Mouse (Mus musculus) adrenal gland, postnatal 10 days (tissue): ENCODE measurements around the gene Tpp1. TPM values are rescaled to one million over a fixed set of nuclear protein-coding genes. Genes with fewer than 3 reads are reported as not detected.
"Not testable (repeated sequence)": the region's sequence is repeated elsewhere in the genome, so short reads cannot be mapped to it uniquely, and the experiment has no call there.

Source experiments
- DNase-seq: peaks from one replicate; pipeline ENCODE4 v3.0.0; 2021; ENCODE audit warnings: mixed read lengths
- total RNA-seq, 2 experiments: library from RNA; stranded (reverse); gene quantifications; 2 replicates each; pipeline ENCODE4 v1.2.3; 2021

Gene Tpp1
- total RNA-seq, 2 experiments from 2014 or later, result 65.5 to 68.8 TPM

DNA sequence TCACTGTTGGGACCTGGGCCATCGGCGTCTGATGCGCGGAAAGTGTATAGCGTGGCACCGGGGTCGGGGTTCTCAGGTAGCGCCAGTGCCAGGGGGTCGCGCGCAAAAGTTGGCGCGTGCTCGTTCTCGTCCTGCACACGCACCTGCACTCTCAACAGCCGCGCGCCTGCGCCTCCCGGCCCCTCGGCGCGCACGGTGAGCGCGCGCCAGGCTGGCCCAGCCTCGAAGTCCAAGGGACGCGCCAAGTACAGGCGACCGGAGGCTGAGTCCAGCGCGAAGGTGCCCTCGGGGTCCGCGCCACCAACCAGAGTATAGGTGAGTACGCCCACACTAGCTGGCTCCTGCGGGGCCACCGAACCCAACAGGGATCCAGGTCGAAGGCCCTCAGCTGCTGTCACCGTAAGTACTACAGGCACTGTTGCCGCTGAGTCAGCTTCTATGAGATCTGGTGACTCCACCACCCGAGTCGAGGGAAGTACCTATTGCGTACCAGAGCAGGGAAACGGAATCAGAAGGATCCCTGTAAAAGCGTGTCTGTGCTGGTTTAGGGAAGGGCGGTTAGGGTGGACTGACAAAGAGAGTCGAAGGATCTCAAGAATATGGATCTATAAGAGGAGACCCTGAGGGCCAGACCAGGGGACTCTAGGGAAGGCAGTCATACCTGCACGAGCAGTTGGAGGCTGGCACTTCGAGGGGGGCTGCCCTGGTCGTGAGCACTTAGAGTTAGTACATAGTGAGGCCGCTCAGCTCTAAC is 10.7 kb upstream of the Tpp1 start:
- DNase-seq, result no peak

- peak; percentile 37 for DNase-seq
These were observed 9.9 kb upstream of the Tpp1 start for GRCm38 (mm10) chr7:105761813-105762484.

GRCm38 (mm10) chr7:105753281-105753680 is 1.2 kb upstream of the Tpp1 start:
- no peak for DNase-seq

- DNase-seq, result peak; percentile 46
These were observed 681 bp upstream of the Tpp1 start for GRCm38 (mm10) chr7:105752716-105753115.

DNA sequence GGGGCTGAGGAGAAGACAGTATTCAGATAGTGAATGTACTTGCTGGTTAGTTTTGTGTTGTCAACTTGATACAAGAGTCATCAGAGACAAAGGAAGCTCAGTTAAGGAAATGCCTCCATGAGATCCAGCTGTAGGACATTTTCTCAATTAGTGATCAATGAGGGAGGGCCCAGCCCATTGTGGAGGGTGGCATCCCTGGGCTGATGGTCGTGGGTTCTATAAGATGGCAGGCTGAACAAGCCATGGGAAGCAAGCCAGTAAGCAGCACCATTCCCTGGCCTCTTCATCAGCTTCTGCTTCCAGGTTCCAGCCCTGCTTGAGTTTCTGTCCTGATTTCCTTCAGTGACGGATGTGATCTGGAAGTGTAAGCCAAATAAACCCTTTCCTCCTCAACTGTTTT is 4.3 kb downstream of the Tpp1 start:
- no peak for DNase-seq

DNA sequence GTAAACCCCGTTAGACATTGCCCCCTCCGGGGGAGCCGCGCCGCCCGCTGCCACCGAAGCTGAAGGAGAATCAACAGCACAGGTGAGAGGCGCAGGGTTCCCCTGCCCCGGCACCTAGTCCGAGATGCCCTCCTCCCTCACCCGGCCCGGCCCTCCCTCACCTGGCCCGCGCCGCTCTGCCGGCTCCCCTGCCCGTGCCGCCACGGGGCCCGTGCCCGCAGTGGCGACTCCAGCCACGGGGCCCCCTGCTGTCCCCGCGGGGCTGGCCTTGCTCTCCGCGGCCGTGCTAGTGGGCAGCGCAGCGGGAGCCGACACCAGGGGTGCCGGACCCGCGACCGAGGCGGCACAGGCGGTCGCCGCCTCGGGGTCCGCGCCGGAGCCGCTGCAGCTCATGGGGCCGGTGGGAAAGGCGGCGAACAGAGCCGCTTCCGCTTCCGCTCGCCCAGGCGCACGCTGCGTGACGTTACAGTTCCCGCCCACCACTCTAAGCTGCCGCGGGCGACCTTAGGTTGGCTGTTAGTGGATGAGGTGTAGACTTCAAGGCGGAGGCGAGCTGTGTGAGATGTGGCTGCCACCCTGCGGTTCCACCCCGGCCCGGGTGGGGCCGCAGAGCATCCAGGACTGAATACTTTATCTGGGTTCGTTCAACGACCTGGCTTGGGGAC is 8.0 kb downstream of the Tpp1 start, which contains the start of gene Taf10:
TSS of gene Taf10 (minus strand) at position 436 of the 665 bp plus-strand sequence.
- DNase-seq, result peak; percentile 92

DNA sequence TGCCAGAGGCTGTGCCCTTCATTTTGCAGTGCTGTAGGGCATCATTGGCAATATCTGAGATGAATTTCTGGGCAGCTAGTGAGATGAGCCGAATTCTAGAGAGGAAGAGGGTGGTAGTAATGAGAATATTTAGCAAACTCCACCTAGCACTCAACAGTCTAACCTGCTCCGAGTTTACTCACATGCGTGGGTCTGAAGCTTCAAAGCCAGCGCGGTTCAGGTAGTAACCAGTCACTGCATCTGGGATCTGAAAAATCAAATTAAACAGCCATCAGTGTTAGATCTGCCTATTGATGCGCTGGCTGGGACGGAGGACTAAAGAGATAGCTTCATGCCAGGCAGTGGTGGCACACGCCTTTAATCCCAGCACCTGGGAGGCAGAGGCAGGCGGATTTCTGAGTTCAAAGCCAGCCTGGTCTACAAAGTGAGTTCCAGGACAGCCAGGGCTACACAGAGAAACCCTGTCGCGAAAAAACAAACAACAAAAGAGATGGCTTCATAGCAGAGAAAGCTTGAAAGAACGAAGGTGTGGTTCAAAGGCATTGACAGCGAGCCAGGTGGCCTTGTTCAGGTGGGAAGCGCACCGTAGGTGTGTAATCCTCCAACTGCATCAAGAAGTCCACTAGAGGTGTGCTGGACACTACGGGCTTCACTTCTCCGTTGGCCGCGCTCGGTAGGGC is 8.6 kb downstream of the Tpp1 start:
- not testable (repeated sequence) for DNase-seq

DNA sequence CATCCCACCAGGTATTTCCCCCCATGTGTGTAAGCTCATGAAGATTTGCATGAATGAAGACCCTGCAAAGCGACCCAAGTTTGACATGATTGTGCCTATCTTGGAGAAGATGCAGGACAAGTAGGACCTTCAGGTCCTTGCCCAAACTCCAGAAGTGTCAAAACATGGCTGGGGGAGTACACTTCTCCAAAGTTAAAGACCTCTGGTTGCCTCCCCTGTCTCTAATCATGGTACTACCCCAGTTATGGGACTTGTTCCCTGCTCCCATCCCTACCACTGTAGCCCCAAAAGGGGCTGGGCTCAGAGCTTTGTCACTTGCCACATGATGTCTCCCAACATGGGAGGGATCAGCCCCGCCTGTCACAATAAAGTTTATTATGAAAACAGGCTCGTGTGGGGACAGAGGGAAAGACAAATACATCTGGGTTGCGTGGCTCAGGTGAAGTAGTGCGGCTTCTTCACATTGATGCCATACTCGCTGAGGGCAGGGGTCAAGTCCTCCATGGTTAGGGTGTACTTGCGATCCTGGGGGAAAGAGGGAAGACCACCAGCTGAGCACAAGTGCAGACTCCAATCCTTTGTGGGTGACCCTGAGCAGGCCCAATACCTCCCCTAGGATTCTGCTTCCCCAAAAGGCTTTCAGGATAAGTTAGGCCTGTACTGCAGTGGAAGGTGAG is 9.4 kb downstream of the Tpp1 start:
- not testable (repeated sequence) for DNase-seq

- DNase-seq, result no peak
These were observed 10.1 kb downstream of the Tpp1 start for GRCm38 (mm10) chr7:105741978-105742377.

- no peak for DNase-seq
These were observed 11.2 kb downstream of the Tpp1 start for GRCm38 (mm10) chr7:105740851-105741250.

DNA sequence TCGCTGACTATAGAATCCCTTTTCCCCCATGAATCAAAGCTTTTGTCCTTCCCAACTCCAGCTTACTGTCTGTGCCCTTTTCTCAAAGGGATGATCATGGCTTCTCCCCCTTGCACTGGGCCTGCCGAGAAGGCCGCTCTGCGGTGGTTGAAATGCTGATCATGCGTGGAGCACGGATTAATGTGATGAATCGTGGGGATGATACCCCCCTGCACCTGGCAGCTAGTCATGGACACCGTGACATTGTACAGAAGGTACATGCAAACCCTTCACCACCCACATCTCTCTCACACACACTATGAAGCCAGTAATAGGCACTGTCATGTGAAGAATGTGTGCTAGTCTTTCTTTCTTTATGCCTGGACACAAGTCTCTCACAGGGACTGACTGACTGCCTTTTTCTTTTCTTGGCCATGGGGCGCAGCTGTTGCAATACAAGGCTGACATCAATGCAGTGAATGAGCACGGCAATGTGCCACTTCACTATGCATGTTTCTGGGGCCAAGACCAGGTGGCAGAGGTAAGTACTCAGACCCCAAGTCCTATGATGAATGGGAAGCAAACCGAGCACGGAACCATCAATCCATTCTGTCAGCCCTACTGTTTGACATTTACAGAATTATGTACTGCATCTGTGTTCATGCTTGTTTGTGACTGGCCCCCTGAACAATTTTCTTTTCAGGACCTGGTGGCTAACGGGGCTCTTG is 11.8 kb downstream of the Tpp1 start:
- DNase-seq, result no peak

DNA sequence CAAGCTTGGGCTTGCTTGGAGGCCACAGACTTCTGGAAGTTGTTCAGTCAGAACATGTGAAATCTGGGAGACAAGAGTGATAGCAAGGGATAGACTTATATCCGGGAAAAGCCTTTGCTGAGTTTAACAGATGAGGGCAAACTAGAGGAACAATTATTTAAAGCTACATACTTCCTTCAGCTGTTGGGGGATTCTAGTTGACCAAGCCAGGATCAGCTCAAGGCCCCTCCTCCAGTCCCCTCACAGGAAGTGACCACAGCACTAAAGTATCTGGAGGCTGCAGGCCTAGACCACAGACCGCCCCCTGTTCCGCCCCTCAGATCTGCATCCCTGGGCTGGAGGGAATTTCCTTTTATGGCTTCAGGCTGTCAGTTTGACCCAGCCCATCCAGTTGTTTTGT is 13.1 kb downstream of the Tpp1 start:
- DNase-seq, result peak; percentile 62

- no peak for DNase-seq
These were observed 13.7 kb downstream of the Tpp1 start for GRCm38 (mm10) chr7:105738286-105738685.

- no peak for DNase-seq
These were observed 14.4 kb downstream of the Tpp1 start for GRCm38 (mm10) chr7:105737648-105738047.

- peak; percentile 56 for DNase-seq
These were observed 15.0 kb downstream of the Tpp1 start, which contains the start of gene Rrp8 for GRCm38 (mm10) chr7:105736911-105737521. TSS of gene Rrp8 (minus strand) at chr7:105737385.

DNA sequence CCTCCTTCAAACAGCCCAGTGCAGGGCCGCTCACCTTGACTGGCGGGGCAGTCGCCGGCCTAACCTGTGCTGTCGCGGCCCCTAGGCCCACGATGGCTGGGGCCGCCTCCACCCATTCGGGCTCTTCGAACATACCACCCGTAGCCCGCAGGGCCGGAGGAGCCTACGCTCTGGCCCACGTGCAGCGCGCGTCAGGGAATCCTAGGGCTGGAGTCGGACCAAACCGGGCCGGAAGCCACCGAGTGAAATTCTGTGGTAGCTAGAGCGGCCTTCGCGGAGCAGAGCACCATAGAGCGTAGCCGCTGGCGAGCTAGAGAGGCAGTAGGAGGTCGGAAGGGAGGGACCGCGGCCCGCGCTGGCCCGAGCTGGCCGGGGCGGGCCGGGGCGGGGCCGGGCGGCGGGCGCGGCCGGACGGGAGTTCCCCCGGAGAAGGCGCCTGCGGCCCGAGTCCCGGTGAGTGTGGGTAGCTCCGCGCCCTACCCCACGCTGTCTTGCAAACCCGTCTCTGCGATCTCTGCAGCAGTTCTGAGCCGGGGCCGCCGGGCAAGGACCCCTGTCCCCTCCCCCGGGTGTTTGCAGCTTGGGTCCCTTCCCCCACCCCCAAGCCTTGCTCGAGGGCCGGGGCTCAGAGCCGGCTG is 15.7 kb downstream of the Tpp1 start, which contains the start of gene Ilk:
TSS of gene Ilk (plus strand) at position 329 of the 638 bp plus-strand sequence.
- DNase-seq, result peak; percentile 95

- not testable (repeated sequence) for DNase-seq
These were observed 16.6 kb downstream of the Tpp1 start for GRCm38 (mm10) chr7:105735464-105735863.

- DNase-seq, result no peak
These were observed 17.2 kb downstream of the Tpp1 start for GRCm38 (mm10) chr7:105734826-105735225.

DNA sequence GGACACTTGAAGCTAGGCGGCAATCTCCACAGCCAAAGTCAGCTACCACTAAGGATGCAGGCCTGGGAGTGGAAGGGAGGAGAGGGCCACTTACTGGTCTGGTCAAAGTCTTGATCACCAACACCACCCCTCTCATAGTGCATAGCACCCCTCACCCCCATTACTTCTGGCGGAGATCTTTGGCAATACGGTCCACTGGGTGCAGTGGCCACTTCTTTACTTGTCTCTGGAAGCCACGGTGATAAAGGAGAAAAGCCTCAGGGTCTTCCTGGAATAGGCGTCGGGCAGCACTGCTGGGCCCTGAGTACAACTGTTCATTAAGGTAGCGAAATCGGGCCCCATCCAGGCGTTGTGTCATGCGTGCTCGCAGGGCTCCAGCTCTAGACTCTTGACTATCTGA is 18.2 kb downstream of the Tpp1 start:
- DNase-seq, result no peak
